ENCODE assay signal across 8 mouse cellular contexts in the genomic region with DNA sequence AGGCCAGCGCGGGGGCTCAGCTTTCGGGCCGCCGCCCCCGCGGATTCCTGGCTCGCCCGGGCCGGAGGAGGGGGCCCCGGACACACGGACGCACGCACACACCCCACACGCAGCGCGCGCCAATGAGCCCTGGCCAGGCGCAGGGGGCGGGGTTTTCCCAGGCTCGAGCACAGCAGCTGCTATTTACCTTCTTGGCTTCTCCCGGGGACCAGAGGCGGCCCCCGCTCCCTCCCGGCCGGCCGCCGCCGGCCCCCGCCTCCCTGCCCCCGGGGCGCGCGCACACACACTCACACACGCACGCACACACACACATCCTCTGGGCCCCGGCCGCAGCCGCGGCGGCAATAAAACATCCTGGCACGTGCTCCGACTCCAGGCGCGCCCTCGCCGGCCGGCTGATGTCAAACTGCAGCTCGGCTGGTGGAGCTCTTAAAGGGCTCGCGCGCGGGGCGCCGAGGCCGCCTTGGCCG. TPM values are rescaled to one million over a fixed set of nuclear protein-coding genes. Genes with fewer than 3 reads are reported as not detected.
DNase-seq lines count a peak whose midpoint lies in the region; ATAC-seq lines count a peak whose summit lies in the region.

A gene (plus strand): TSS at position 401 of the 470 bp plus-strand sequence.

- H3K27me3 ChIP-seq in intestine, embryonic 15.5 days (replicated peaks), result no peaks in the 10 kb centered on the region
- H3K27me3 ChIP-seq in midbrain, embryonic 11.5 days (ENCODE audit: control insufficient read depth, insufficient read depth, low read length), result peaks cover 44% of the 10 kb centered on the region

- H3K9ac ChIP-seq in intestine, embryonic 15.5 days, result peak within 1 kb of the TSS; percentile 89
- peak within 1 kb of the TSS; percentile 86 for H3K9ac ChIP-seq in midbrain, embryonic 11.5 days (ENCODE audit: low read length)

- H3K9me3 ChIP-seq in intestine, embryonic 15.5 days, result no peaks in the 10 kb centered on the region
- no peaks in the 10 kb centered on the region for H3K9me3 ChIP-seq in midbrain, embryonic 11.5 days (ENCODE audit: control insufficient read depth, low read length)

- DNase-seq in adrenal gland, adult 2 months, result peak; percentile 96
- peak; percentile 97 for DNase-seq in embryo, embryonic 11 days
- peak; percentile 90 to 95 for DNase-seq in gastrocnemius, postnatal 4 days (ENCODE audit: low spot score in 2 of 2)
- peak; percentile 86 for DNase-seq in left cerebral cortex, postnatal 36 days (ENCODE audit: low spot score in 2 of 2)
- DNase-seq in midbrain, embryonic 11.5 days (ENCODE audit: low spot score, missing footprints), result peak; percentile 99
- peak; percentile 62 for DNase-seq in spleen, adult 12 weeks (ENCODE audit: low spot score)

- ATAC-seq in intestine, embryonic 15.5 days, result peak; percentile 87
- ATAC-seq in midbrain, embryonic 11.5 days (ENCODE audit: low FRiP score), result peak; percentile 87
- ATAC-seq in megakaryocyte-erythroid progenitor cell, adult 5-6 weeks (replicated peaks; ENCODE audit: low FRiP score, low TSS enrichment, poor library complexity, severe bottlenecking), result no peak; the same call in 1 of the 2 replicates

- H3K4me1 ChIP-seq in intestine, embryonic 15.5 days (replicated peaks), result peaks cover 47% of the 10 kb centered on the region
- H3K4me1 ChIP-seq in midbrain, embryonic 11.5 days (ENCODE audit: control insufficient read depth, insufficient read depth, low read length), result peaks cover 36% of the 10 kb centered on the region

- no peaks in the 10 kb centered on the region for H3K36me3 ChIP-seq in intestine, embryonic 15.5 days
- no peaks in the 10 kb centered on the region for H3K36me3 ChIP-seq in midbrain, embryonic 11.5 days (ENCODE audit: control insufficient read depth, insufficient read depth, low read length)

- WGBS in intestine, embryonic 15.5 days, result under 1% methylated on average over 57 of the region's 57 CpGs
- WGBS in midbrain, embryonic 11.5 days, result under 1% methylated on average over 51 of the region's 57 CpGs

- intact Hi-C loops in left cerebral cortex, postnatal 36 days (cut with DNase I), result loop anchor here (2.0 to 5.0 kb wide), 3 partner anchors 42 to 117 kb away; no protein-coding TSS in a partner anchor

- H3K4me3 ChIP-seq in intestine, embryonic 15.5 days (replicated peaks), result peak within 1 kb of the TSS; percentile 65
- peak within 1 kb of the TSS; percentile 72 for H3K4me3 ChIP-seq in midbrain, embryonic 11.5 days (ENCODE audit: low read depth, low read length)

- peak within 1 kb of the TSS; percentile 89 for H3K4me2 ChIP-seq in intestine, embryonic 15.5 days (replicated peaks)
- H3K4me2 ChIP-seq in midbrain, embryonic 11.5 days, result peak within 1 kb of the TSS; percentile 96

- peak within 1 kb of the TSS; percentile 99 for H3K27ac ChIP-seq in intestine, embryonic 15.5 days
- H3K27ac ChIP-seq in midbrain, embryonic 11.5 days (ENCODE audit: low read depth, low read length), result peak within 1 kb of the TSS; percentile 90

RNA-seq across cellular contexts. Expression of the gene that starts here (rescaled TPM):
- total RNA-seq in adrenal gland, adult 2 months (2021), result 10 to 100 TPM; 13.3 to 40.9 TPM
- 199 and 336 TPM in 2 replicates for polyA plus RNA-seq in adrenal gland, adult 2 months (2012; rRNA removed)
- 10 to 100 TPM; 29.5 to 30.0 TPM for total RNA-seq in gastrocnemius, postnatal 4 days (2021)
- 55.7 and 67.4 TPM in 2 replicates for polyA plus RNA-seq in intestine, embryonic 15.5 days (2015; fragmentation: Nextera tagmentation; extraction: Ambion mirVana)
- 10 to 100 TPM; 18.1 to 18.3 TPM for total RNA-seq in left cerebral cortex, postnatal 36 days (2021)
- polyA plus RNA-seq in midbrain, embryonic 11.5 days (2014; fragmentation: Nextera tagmentation; extraction: Ambion mirVana), result 30.4 and 33.6 TPM in 2 replicates
- total RNA-seq in megakaryocyte-erythroid progenitor cell, adult 5-6 weeks (2014; fragmentation: Nextera tagmentation), result 1.5 and 6.9 TPM in 2 replicates
- 2.9 and 5.1 TPM in 2 replicates for total RNA-seq in megakaryocyte-erythroid progenitor cell, adult 5-6 weeks (2017)
